Mouse (Mus musculus) brain, embryonic 14.5 days (tissue): ENCODE data around the gene Bcl7c.

ENCODE experiments used
- CTCF ChIP-seq: fragments of 200-500 bp; IDR thresholded peaks from 2 replicates; pipeline ENCODE4 v1.5.1; 2012; ENCODE audit warnings: inconsistent platforms, mild to moderate bottlenecking, moderate library complexity, borderline replicate concordance; ENCODE audit not compliant: insufficient read depth, insufficient read length; ENCODE audit errors: extremely low read depth
- POLR2A ChIP-seq: fragments of 200-500 bp; IDR thresholded peaks from 2 replicates; pipeline ENCODE4 v1.6.1; 2012; ENCODE audit warnings: mild to moderate bottlenecking, inconsistent platforms, borderline replicate concordance; ENCODE audit not compliant: poor library complexity, insufficient read depth, insufficient read length, severe bottlenecking; ENCODE audit errors: extremely low read depth

DNA sequence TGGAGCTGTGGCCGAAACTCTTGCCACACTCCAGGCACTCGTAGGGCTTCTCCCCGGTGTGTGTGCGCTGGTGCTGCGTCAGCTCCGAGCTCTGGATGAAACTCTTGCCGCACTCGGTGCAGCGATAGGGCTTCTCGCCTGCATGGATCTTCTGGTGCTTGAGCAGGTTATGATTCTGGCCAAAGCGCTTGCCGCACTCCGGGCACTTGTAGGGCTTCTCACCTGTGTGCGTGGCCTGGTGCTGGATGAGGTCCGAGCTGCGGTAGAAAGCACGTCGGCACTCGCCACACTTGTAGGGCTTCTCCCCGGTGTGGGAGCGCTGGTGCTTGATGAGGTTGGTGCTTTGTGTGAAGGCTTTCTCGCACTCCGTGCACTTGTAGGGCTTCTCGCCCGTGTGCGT, 97.2 kb downstream of the Bcl7c start:
- TF ChIP-seq CTCF (no peak), POLR2A (no peak)
